Mouse (Mus musculus) heart, embryonic 16.5 days (tissue): ENCODE measurements at regions not wholly inside any gene's neighbourhood (a gene's known extent, or its start where the extent isn't known, plus 50 kb on each side); places are given as distances from the start of the nearest gene placed in this dataset.

Experiments
- ATAC-seq: fragments of 200-750 bp; cut with Nextera tagmentation; replicated peaks from 2 replicates; pipeline ENCODE4 v1.8.0; 2017; ENCODE audit warnings: moderate number of reproducible peaks; ENCODE audit not compliant: insufficient read depth, low FRiP score; ENCODE audit errors: extremely low read depth
- H3K27ac ChIP-seq: fragments of 300-500 bp; sonication (generic); 2 replicates; pipeline ENCODE4 v1.5.1; 2014; ENCODE audit warnings: mild to moderate bottlenecking, low read length, control low read depth, moderate library complexity
- H3K27me3 ChIP-seq: fragments of 300-500 bp; sonication (generic); 2 replicates; pipeline ENCODE4 v1.6.1; 2014; ENCODE audit warnings: low read length, mixed read lengths; ENCODE audit not compliant: control insufficient read depth, insufficient read depth
- H3K36me3 ChIP-seq: fragments of 300-500 bp; sonication (generic); 2 replicates; pipeline ENCODE4 v1.6.1; 2014; ENCODE audit not compliant: control insufficient read depth, insufficient read depth
- H3K4me1 ChIP-seq: fragments of 300-500 bp; sonication (generic); 2 replicates; pipeline ENCODE4 v1.6.1; 2014; ENCODE audit warnings: low read length, mixed read lengths; ENCODE audit not compliant: control insufficient read depth, insufficient read depth
- H3K4me2 ChIP-seq: fragments of 300-500 bp; sonication (generic); 2 replicates; pipeline ENCODE4 v1.6.1; 2014; ENCODE audit warnings: low read depth, mild to moderate bottlenecking, control low read depth, low read length
- H3K4me3 ChIP-seq: fragments of 300-500 bp; sonication (generic); 2 replicates; pipeline ENCODE4 v1.5.1; 2014; ENCODE audit warnings: mild to moderate bottlenecking, control low read depth, low read length
- H3K9ac ChIP-seq: fragments of 300-500 bp; sonication (generic); 2 replicates; pipeline ENCODE4 v1.6.1; 2014; ENCODE audit warnings: low read length, control low read depth
- H3K9me3 ChIP-seq: fragments of 300-500 bp; sonication (generic); replicated peaks from 2 replicates; pipeline ENCODE4 v1.6.1; 2016; ENCODE audit warnings: low read length; ENCODE audit not compliant: control insufficient read depth
- WGBS: fragments of 180-500 bp; shearing (Covaris S2); extraction: QIAGEN DNeasy Blood & Tissue Kit; methylation state at CpG from one replicate; pipeline ENCODE4 v1.1.7; 2014; 5-methylcytosine and 5-hydroxymethylcytosine counted together

- H3K36me3 ChIP-seq = no peaks in the 10 kb centered on the region
- ATAC-seq = no peak
- no peaks in the 10 kb centered on the region for H3K27me3 ChIP-seq
- H3K4me1 ChIP-seq = 0 out of 2 replicates have a peak, but pooled peaks cover 3% of the 10 kb centered on the region
- no peak overlapping the region for H3K4me3 ChIP-seq
- WGBS = 72% methylated on average over 14 of the region's 14 CpGs
- H3K9ac ChIP-seq = no peak overlapping the region
- H3K4me2 ChIP-seq = no peak overlapping the region
- H3K9me3 ChIP-seq = no peaks in the 10 kb centered on the region
- no peak overlapping the region for H3K27ac ChIP-seq
Measured at GRCm38 (mm10) chr4:95185113-95185915, 133.3 kb upstream of the Jun start.

- no peak for ATAC-seq
- no peak overlapping the region for H3K4me2 ChIP-seq
- 0 out of 2 replicates have a peak, but pooled peaks cover 3% of the 10 kb centered on the region for H3K4me1 ChIP-seq
- H3K27ac ChIP-seq = no peak overlapping the region
- H3K4me3 ChIP-seq = no peak overlapping the region
- no peaks in the 10 kb centered on the region for H3K36me3 ChIP-seq
- no peak overlapping the region for H3K9ac ChIP-seq
- no peaks in the 10 kb centered on the region for H3K9me3 ChIP-seq
- 77% methylated on average over 3 of the region's 3 CpGs for WGBS
- H3K27me3 ChIP-seq = no peaks in the 10 kb centered on the region
Measured at GRCm38 (mm10) chr4:95185916-95186200, 133.8 kb upstream of the Jun start.

- Histone ChIP-seq H3K27ac (no peak overlapping the region), H3K36me3 (no peaks in the 10 kb centered on the region), H3K9ac (no peak overlapping the region), H3K4me1 (peaks cover 8% of the 10 kb centered on the region), H3K4me2 (no peak overlapping the region), H3K4me3 (no peak overlapping the region), H3K9me3 (no peaks in the 10 kb centered on the region), H3K27me3 (no peaks in the 10 kb centered on the region)
- ATAC-seq = no peak
- 67% methylated on average over 3 of the region's 3 CpGs for WGBS
Measured at GRCm38 (mm10) chr4:95188107-95188506, 136.1 kb upstream of the Jun start.

DNA sequence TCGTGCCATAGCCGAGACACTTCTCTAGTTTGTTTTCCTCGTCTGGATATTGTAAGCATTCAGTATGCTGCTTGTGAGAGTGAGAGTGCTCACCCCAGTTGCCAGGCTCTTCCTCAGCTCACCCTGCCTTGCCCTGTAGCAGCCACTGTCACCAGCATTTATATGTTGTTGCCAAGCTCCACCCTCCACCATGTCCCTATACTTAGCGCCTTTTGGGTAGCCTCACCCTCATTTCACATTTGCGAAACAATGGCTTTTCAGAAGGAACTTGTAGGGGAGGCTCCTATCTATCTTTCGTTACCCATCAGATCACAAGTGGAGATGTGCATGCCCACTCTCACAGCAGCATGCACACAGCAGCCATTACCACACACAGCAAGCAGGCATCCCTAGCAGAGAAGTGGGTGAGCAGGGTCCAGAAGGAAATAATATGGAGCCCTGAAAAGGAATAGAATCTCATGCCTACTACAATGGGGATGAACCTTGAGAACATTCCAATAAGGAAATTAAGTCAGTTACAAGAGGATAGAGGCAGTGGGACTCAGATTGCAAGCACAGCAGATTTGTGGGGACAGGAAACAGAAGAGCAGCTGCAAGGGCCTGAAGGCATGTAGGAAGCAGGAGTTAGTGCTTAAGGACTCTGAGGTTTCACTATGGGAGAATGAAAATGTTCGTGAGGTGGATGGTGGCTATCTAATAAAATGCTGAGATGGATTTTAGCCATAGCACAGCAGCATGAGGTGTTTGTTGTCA, 139.8 kb upstream of the Jun start:
- 82% methylated on average over 7 of the region's 7 CpGs for WGBS
- Histone ChIP-seq H3K9ac (no peak overlapping the region), H3K4me2 (no peak overlapping the region), H3K27ac (no peak overlapping the region), H3K4me3 (no peak overlapping the region), H3K36me3 (no peaks in the 10 kb centered on the region), H3K27me3 (no peaks in the 10 kb centered on the region), H3K4me1 (peaks cover 11% of the 10 kb centered on the region), H3K9me3 (no peaks in the 10 kb centered on the region)
- ATAC-seq = no peak

DNA sequence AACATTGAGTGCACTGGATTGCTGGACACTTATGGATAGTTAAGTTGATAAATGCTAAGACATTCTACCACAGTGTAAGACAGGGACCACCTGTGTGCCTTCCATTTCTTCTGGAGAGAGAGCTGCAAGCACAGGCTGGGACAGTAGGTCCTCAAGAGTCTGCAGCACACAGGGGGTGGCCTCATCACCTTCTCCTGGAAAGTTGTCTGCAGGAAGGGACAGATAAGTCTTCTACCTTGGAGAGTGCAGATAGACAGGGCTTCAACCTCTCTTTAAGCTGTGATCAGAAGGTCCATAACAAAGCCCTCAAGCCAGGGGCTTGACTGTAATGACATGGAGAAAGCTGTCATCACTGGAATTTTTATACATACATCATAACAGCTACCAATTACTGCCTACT, 140.5 kb upstream of the Jun start:
- Histone ChIP-seq H3K36me3 (no peaks in the 10 kb centered on the region), H3K27me3 (no peaks in the 10 kb centered on the region), H3K9me3 (no peaks in the 10 kb centered on the region), H3K27ac (no peak overlapping the region), H3K4me2 (no peak overlapping the region), H3K4me1 (peaks cover 11% of the 10 kb centered on the region), H3K9ac (no peak overlapping the region), H3K4me3 (no peak overlapping the region)
- no peak for ATAC-seq

GRCm38 (mm10) chr4:95193028-95193427, 141.0 kb upstream of the Jun start:
- 7% methylated on average over 4 of the region's 4 CpGs for WGBS
- Histone ChIP-seq H3K36me3 (no peaks in the 10 kb centered on the region), H3K9me3 (no peaks in the 10 kb centered on the region), H3K27ac (0 out of 2 replicates have a peak overlapping the region, but pooled peaks have one; percentile 7), H3K4me1 (peaks cover 11% of the 10 kb centered on the region), H3K4me2 (0 out of 2 replicates have a peak overlapping the region, but pooled peaks have one; percentile 3), H3K4me3 (no peak overlapping the region), H3K27me3 (no peaks in the 10 kb centered on the region), H3K9ac (no peak overlapping the region)
- ATAC-seq = peak; percentile 43; the same call in 1 of the 2 replicates

GRCm38 (mm10) chr4:95193473-95193872, 141.5 kb upstream of the Jun start:
- H3K27me3 ChIP-seq = no peaks in the 10 kb centered on the region
- no peak overlapping the region for H3K9ac ChIP-seq
- peaks cover 11% of the 10 kb centered on the region for H3K4me1 ChIP-seq
- 0 out of 2 replicates have a peak overlapping the region, but pooled peaks have one; percentile 3 for H3K4me2 ChIP-seq
- 54% methylated on average over 4 of the region's 4 CpGs for WGBS
- H3K27ac ChIP-seq = 0 out of 2 replicates have a peak overlapping the region, but pooled peaks have one; percentile 7
- no peaks in the 10 kb centered on the region for H3K36me3 ChIP-seq
- H3K4me3 ChIP-seq = no peak overlapping the region
- no peaks in the 10 kb centered on the region for H3K9me3 ChIP-seq
- ATAC-seq = no peak

DNA sequence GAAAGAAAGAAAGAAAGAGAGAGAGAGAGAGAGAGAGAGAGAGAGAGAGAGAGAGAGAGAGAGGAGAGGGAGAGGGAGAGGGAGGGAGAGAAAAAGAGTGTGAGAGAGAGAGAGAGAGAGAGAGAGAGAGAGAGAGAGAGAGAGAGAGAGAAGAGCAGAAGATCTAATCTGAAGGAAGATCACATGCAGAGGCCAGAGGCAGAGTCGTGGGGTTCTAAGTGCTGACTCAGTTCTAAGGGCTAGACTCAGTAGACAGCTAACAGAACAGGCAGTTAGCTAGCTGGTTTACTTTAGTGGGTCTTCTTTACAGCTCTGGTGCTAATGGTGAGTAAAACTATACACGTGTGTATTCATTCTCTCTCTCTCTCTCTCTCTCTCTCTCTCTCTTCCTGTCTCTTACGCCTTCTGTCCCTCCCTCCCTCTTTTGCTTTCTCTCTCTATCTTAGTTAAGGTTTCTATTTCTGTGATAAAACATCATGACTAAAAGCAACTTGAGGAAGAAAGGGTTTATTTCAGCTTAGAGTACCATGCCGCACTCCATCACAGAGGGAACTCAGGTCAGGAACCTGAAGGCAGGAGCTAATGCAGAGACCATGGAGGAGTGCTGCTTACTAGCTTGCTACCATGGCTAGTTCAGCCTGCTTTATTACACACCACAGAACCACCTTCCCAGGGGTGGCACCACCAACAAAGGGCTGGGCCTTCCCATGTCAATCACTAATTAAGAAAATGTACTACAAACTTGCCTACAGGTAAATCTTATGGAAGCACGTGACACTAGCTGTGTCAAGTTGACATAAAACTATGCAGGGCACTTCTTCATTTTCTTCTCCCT, 142.8 kb upstream of the Jun start:
- H3K4me1 ChIP-seq = peaks cover 11% of the 10 kb centered on the region
- no peaks in the 10 kb centered on the region for H3K9me3 ChIP-seq
- no peak overlapping the region for H3K27ac ChIP-seq
- no peak overlapping the region for H3K9ac ChIP-seq
- WGBS = 73% methylated on average over 5 of the region's 5 CpGs
- ATAC-seq = no peak
- H3K4me2 ChIP-seq = no peak overlapping the region
- no peaks in the 10 kb centered on the region for H3K36me3 ChIP-seq
- H3K4me3 ChIP-seq = no peak overlapping the region
- no peaks in the 10 kb centered on the region for H3K27me3 ChIP-seq
